Mouse (Mus musculus): ENCODE results near the gene Hdac10.

Gene Hdac10

DNA sequence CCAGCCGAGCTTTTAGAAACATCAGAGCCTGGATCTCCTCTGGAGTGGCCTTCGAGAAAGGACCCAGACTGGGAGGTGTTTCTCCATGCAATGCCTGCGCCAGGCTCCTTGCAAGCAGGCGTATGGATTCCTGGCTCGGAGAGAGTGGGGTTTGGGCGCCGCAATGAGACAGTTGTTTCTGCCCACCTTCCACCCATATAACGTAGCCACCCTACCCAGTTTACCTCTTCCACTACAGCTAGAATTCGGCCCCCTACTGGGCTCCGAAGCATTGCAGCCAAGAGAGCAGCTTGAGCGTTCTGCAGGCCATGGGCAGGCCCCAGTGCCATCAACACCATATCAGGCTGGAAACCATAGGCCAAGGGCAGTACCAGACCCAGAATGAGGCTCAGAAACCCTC is 4.9 kb downstream of the Hdac10 start:
- no peak for DNase-seq (ENCODE audit: low spot score)

DNA sequence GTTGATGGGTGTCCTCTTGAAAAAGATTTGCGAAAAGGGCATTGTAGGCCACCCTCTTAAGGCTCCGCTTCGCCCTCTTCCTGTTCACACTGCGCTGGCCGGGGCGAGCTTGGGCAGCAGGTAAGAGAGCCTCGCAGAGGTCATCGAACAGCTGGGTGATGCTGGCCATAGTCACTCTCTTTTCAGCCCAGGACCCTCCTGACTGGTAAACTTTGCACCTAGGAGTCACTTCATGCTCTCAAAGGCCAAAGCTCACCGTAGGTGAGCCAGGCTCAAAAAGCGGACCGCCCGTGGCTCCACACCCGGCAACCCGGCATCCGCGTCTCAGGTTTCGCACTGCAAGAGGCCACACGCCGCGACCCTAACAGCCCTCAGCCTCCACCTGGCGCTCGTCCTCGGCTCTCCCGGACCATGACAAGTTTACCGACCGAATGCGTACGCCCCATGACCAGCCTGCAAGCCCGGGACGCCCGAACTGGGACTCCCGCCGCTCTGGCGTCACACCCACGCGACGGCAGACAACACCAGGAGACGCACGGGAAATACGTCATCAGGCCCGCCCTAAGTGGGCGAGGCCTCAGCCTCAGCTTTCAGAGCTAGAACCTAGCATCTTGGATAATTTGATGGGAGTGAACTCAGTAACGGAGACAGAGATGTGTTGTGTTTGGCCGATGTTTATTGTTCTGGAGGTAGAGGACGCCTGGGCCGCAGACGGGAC is 5.7 kb downstream of the Hdac10 start, which contains the start of gene Tubgcp6:
Gene Tubgcp6 (minus strand): TSS at position 464 of the 718 bp plus-strand sequence.
- peak; percentile 92 for DNase-seq (ENCODE audit: low spot score)

DNA sequence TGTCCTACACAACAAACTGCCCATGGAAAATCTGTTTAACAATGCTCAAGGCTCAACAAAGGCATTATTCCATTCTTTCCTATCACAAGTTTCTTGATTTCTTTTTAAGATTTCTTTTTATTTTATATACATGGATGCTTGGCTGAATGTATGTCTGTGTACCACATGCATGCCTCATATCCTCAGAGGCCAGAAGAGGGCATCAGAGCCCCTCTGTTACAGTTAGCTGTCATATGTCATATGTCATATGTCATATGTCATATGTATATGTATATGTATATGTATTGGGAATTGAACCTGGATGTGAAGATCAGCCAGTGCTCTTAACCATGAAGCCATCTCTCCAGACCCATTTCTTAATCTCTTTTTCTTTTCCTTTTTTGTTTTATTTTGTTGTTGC is 10.5 kb downstream of the Hdac10 start:
- DNase-seq (ENCODE audit: low spot score), result no peak

DNA sequence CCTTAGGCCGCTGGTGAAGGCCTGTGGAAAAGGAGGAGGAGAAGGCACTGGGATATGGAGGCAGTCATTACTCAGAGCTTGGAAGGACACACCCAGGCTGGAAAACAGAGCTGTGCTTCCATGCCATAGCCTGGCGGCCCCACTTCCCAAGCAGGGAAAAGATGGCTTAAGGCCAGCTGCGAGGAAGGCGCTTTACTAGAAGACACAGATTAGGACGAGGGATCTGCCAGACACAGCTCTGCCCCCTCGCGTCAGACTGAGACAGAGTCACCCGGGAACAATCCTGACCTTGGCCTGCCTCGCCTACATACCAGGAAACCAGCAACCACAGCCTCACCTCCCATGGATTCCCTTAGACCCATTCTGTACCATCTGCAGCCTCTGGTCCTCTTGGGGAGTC is 18.4 kb downstream of the Hdac10 start:
- DNase-seq (ENCODE audit: low spot score), result no peak

DNA sequence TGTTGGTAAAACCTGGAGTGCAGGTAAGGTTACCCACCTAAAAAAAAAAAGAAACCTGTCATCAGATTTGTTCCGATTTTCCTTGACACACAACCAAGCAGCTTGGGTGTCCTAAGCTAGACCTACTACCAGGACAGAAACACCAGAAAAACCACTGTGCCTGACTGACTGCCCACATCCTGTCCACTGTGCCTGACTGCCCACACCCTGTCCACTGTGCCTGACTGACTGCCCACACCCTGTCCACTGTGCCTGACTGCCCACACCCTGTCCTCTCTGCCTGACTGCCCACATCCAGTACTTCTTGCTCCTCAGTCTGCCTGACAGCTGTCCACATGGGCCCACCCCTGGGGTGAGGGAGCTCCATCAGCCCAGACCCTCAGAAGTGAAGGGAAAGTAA is 21.5 kb downstream of the Hdac10 start:
- no peak for DNase-seq (ENCODE audit: low spot score)

DNA sequence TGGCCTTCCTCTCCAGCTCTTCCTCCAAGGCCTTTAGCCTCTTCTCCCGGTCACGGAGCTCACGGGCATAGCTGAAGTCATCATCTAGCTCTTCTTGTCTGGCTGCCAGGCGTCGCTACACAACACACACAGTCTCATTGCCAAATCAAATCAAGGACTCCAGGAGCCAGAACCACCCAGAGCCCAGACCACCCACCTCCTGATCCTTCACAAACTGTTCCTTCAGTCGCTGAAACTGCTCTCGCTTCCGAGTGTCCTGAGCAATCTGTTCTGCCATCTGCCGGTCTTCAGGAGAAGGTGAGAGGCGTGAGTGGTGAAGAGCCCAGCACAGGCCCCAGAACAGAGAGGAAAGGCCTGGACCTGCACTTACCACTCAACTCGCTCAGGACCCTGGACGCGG is 22.4 kb downstream of the Hdac10 start:
- DNase-seq (ENCODE audit: low spot score), result no peak

DNA sequence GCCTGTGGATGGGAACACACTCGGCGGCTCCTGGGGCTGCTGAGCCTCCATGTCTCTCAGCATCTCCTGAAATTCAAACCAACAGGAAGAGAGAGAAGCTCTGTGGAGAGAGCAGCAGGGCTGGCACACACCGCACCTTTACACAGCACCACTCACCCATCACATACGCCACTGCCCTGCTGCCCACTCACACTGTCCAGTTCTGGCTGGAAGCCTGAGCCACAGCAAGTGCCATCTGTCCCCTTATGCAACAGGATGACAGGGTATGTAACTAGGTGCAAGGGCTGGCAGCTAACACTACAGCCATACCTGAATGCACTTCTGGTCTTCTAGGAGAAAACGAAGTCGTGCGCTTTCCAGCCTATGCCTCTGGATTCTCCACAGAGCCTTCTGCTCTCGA is 24.1 kb downstream of the Hdac10 start:
- no peak for DNase-seq (ENCODE audit: low spot score)

DNA sequence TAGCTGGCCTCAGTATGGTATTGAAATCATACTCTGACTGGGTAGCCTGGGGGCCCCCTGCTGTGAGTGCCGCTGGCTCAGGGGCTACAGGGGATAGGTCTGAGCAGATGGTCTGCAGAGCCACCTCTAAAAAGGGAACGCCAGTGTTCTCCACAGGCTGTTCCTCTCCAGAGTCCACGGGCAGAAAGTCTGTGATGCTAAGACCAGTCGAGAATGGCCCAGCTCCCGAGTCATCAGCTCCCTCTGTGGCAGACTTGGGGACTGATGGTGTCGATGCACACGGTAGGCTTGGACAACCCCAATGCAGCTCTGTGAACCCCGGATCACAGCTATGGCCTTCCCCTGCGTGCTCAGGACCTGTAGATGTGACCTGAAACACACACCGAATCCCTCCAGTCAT is 24.6 kb downstream of the Hdac10 start:
- no peak for DNase-seq (ENCODE audit: low spot score)

DNA sequence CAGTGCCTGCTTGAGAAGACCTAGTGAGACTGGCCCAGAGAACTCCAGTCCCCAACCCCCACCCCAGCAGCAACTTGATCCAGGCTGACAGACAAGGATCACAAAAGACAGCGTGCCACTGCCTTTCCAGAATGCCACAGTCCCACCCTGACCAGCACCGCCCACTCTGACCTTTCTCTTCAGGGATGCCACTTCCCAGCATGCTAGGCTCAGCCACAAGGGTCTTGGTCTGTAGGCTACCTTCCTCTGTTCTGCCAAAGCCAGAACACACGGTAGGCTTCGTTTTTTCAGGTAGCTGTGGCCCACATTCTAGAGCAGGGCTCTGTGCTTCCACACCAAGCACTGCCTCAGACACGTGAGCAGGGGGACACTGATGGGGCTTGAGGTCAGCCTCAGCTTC is 25.9 kb downstream of the Hdac10 start:
- no peak for DNase-seq (ENCODE audit: low spot score)

DNA sequence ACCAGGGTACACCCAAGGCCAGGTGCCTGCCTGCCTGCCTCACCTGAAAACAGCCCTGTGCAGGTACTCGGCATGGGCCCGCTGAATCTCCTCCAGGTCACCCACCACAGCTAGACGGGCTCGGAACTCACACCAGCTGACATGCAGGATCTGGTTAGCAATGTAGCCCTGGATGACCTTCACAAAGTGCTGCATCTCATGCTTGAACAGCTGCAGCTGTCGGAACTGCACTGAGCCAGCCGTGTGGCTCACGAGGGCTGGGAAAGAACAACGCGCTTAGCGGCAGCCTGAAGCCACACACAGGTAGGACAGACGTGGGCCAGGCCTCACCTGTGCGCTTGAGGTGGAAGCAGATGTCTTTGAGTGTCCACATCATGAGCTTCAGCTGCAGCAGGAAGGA is 27.7 kb downstream of the Hdac10 start:
- DNase-seq (ENCODE audit: low spot score), result no peak

DNA sequence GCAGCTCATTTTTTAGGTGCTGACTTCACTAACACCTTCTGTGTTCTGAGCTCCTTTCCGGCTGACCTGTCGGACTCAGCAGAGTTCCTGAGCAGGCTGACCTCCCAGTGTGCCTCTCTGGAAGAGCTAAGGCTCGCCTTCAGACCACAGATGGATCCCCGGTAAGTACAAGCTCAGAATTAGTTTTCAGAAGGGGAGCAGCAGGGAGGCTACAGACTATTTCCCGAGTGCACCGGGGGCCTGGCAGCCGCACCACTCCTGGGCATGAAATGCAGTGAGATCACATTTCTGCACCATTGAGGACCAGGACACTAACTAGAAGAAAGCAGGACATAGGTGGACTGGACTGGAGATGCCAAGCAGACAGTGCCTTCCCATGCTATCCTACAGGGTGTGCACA is 29.9 kb downstream of the Hdac10 start:
- DNase-seq (ENCODE audit: low spot score), result no peak

DNA sequence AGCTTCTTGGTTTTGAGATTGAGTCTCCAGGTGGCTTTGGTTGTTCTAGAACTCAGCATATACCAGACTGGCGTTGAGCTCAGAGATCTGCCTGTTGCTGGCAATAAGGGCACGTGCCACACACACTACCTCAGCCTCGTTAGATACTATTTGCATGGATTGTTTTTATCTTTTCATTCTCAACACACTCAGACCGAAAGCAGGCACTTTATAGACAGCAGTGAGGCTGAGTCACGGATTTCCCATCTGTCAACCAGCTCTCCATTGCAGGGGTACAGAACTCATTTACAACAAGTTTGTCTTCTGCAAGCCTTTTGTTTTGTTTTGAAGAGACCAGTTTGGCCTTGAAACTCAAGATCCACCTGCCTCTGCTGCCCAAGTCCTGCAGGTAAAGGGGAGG is 31.1 kb downstream of the Hdac10 start:
- DNase-seq (ENCODE audit: low spot score), result no peak

DNA sequence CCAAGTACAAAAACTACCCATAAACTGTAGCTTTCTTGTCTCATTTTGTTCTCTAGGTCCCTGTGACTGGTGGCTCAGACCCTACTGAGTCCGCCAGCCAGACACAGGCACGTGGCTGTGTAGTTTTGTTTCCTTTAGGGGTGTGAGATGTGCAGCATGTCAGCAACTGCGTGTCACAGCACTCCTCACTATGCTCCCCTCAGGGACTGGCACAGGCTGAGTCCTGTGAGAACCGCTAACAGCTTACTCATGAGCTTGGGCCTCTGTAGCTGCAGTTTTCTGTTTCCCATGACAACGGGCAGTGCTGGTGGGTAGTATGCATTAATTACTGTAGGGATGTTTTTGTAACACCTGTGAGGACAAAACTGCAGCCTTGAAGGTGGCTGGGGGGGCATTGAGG is 36.3 kb downstream of the Hdac10 start:
- no peak for DNase-seq (ENCODE audit: low spot score)

DNA sequence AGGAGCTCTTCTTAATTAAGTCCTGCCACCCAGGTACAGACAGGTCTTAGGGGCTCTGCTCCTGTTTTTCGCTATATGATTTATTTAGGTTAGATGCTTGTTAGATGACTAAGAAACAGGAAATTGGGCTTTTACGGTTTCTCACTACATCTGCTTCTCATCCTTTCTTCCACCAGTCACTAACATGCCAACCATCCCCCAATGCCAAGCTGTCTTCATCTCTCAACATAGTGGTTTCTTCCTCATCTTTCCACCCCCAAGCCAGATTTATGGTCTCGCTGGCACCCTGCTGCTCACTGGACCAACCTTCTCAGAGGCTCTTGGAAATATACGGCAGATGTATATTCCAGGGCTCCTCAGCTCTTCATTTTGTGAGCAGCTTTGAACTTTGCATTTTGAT is 37.8 kb downstream of the Hdac10 start:
- DNase-seq (ENCODE audit: low spot score), result no peak

DNA sequence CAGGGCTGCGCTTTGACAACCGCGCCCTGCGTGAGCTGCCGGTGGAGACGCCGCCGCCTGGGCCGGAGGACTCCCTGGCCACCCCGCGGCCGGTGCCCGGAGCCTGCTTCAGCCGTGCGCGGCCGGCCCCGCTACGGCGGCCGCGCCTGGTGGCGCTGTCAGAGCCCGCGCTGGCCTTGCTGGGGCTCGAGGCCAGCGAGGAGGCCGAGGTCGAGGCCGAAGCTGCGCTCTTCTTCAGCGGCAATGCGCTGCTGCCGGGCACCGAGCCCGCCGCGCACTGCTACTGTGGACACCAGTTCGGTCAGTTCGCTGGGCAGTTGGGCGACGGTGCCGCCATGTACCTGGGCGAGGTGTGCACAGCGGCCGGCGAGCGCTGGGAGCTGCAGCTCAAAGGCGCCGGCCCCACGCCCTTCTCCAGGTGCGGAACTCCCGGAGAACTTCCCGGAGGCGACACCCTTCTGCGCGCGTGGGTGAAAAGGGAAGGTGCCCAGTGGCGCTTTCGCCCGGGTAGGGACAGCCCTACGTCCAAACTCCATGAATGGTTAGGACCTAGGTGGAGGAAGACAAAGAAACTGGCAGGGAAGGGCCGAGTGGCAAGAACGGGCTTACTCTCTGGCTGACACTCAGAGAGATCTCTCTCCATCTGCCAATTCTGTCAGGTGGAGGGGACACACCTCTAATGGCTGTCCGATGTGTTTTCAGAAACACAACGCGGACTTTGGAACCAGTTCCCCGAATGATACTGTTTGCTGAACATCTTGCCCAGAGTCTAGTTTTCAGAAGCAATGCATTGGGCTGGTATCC is 39.0 kb downstream of the Hdac10 start:
- DNase-seq (ENCODE audit: low spot score), result no peak

DNA sequence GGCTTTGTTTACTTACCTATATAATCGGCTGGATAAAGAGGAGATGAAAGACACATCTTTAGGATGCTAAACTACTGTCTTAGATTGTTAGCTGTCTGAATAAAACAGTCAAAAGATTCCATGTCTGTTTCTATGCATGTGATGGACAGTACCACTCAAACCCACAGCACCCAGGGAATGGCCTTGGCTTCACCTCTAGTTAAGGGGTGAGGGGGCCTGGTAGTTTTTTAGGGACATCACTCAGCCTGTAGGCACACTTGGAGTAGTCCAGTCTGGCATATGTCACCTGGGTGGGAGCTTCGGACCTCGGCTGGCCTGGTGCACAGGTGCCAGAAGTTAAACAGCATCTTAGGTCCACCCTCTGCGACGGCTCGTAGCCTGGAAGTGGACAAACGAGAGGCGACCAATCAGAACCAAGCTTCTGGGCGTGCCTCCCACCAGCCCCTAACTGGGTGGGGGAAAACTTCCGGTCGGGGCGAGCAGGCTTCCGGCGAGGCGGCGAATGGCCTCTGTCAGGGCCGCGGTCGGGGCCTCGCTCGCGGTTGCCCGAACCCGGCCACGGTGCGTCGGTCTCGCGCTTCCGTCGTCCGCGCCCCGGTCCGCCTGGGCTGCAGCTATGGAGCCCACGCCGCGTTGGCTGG is 39.8 kb downstream of the Hdac10 start, which contains the start of gene Selenoo:
Gene Selenoo (plus strand): TSS at position 478 of the 641 bp plus-strand sequence.
- DNase-seq (ENCODE audit: low spot score), result peak; percentile 57

DNA sequence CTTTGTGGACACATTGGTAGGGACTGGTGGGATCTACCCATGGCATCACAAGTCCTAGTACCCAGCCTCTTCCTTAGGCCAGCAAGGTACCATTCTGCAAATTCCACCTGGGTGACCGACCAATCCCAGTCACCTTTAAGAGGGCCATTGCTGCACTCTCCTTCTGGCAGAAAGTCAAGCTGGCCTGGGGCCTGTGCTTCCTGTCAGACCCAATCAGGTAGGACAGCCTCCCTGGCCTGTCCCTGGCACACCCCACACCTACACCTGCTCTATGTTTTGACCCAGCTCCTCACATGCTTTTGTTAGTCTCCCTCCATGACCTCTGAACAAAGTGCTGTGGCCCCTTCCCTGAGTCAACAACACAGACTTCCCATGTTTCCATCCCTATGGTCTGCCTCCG is 43.7 kb downstream of the Hdac10 start:
- no peak for DNase-seq (ENCODE audit: low spot score)

DNA sequence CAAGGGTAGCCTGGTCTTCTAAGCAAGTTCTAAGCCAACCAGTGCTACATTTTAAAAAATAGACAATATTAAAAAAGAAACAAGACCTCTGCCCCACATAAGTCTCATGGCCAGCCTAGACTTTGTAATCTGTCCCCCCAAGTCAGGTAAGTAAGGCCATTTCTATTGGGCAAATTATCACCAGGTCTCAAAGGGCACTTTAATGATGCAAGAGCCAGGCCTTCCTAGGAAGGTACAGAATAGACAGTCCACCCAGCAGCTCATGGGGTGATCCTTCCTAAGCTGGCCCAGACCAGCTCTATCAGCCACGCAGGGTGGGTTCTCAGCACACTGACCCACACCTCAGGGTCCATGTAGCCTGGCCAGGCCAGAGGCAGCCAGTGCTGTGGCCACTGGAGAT is 44.6 kb downstream of the Hdac10 start:
- no peak for DNase-seq (ENCODE audit: low spot score)

DNA sequence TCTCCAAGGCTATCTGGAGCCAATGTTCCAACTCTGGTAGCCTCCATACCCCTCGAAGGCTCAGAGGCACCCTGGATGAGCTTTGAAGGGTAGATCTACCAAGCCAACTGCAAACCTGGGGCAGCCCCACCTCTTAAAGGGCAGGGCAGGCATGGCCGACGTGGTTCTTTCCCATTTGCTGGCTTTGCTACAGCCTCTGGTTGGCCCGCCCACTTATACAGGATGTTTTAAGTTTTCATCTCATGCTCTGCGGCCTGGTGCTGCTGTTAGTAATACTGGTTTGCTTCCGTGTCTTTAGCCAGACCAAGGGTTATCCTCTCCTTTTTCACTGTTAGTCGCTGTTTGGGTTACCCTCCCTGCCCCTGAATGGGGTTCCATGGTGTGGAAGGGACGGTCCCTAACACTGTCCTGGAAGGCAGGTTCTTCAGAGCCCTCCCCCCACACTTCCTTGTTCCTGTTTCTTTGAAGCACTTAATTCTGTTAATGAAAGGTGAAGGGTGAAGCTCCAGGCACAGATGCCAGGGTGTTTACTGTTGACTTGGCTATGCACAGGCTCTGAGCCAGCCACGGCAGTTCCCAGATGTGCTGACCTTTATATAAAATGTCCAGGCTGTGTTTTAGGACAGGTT is 50.2 kb downstream of the Hdac10 start:
- DNase-seq (ENCODE audit: low spot score), result no peak

DNA sequence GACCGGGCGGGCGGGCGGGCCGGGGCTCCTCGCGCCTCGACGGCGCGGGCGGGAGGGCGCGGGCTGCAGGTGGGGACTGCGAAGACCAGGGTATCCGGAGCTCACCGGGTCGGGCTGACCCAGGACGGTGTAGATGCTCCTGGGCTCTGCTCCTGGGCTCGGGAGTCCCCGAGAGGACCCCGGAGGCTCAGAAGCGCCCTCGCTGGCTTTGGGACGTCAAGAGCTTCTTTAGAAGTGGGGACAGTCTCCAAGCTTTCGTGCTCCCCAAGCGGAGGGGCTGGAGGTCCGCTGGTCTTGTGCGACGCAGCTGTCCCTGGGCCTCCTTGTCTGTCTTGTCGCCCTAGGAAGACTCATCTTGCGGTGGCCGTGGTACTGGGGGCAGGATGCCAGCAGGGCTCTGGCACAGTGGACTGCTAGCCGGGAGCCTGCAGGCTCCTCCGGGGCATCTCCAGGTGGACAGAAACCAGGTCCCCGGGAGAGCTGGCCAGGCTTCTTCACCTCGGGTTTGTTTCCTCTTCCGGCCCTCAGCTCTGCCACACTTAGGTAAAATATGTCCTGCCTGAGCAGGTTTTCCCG is 52.3 kb downstream of the Hdac10 start:
- no peak for DNase-seq (ENCODE audit: low spot score)

DNA sequence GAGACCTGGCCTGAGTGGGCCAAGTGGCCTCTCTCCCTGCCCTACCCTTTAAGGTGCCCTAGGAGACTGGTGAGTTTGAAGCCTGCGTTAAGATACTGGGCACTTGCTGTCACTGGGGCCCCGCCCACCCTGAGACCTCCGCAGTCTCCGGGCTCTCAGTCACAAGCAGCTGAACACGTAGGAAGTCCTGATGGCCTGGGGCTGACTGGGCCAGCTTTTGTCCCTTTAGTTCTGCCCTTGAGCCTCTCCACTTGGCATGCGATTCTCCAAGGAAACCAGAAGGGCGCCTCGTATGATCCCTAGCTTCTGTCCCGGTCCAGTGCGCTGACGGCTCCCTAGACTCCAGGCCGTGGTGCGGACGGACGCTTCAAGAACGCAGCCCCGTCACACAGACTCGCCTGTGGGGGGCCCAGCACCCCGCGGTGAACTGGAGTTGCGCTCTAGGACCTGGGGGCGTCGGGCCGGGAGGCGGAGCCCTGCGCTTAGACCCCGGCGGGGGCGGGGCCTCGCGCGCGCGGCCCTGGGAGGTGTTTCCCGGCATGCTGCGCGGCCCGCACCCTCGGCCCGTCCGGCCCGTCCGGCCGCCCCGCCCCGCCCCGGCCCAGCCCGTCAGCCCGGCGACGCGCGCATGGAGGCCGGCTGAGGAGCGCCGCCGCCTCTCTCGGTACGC is 52.9 kb downstream of the Hdac10 start:
- DNase-seq (ENCODE audit: low spot score), result no peak
